Mouse (Mus musculus) kidney, postnatal 0 days (tissue): ENCODE data around the gene Tcf15. TPM values are rescaled to one million over a fixed set of nuclear protein-coding genes. Genes with fewer than 3 reads are reported as not detected.

Experiments used
- ATAC-seq: fragments of 200-750 bp; cut with Nextera tagmentation; replicated peaks from 2 replicates; pipeline ENCODE4 v1.8.0; 2017; ENCODE audit warnings: low read depth, moderate number of reproducible peaks, moderate TSS enrichment, moderate library complexity; ENCODE audit not compliant: low FRiP score
- DNase-seq: peaks from one replicate; pipeline ENCODE4 v3.0.0-alpha.2; 2016; ENCODE audit warnings: low spot score
- H3K27ac ChIP-seq: fragments of 300-500 bp; sonication (generic); 2 replicates; pipeline ENCODE4 v1.5.1; 2014; ENCODE audit warnings: mild to moderate bottlenecking
- H3K27me3 ChIP-seq: fragments of 300-500 bp; sonication (generic); 2 replicates; pipeline ENCODE4 v1.6.1; 2014; ENCODE audit warnings: low read length, mixed read lengths; ENCODE audit not compliant: insufficient read depth
- H3K36me3 ChIP-seq: fragments of 300-500 bp; sonication (generic); 2 replicates; pipeline ENCODE4 v1.6.1; 2014; ENCODE audit warnings: low read length, mixed read lengths; ENCODE audit not compliant: insufficient read depth
- H3K4me1 ChIP-seq: fragments of 300-500 bp; sonication (generic); replicated peaks from 2 replicates; pipeline ENCODE4 v1.6.1; 2014; ENCODE audit warnings: antibody characterized with exemption, low read length, mixed read lengths; ENCODE audit not compliant: insufficient read depth
- H3K4me2 ChIP-seq: fragments of 300-500 bp; sonication (generic); 2 replicates; pipeline ENCODE4 v1.6.1; 2014; ENCODE audit warnings: mild to moderate bottlenecking, low read length, moderate library complexity, mixed read lengths
- H3K4me3 ChIP-seq: fragments of 300-500 bp; sonication (generic); replicated peaks from 2 replicates; pipeline ENCODE4 v1.5.1; 2014; ENCODE audit warnings: low read depth, low read length
- H3K9ac ChIP-seq: fragments of 300-500 bp; sonication (generic); 2 replicates; pipeline ENCODE4 v1.6.1; 2014; ENCODE audit warnings: low read depth, low read length
- H3K9me3 ChIP-seq: fragments of 300-500 bp; sonication (generic); replicated peaks from 2 replicates; pipeline ENCODE4 v1.6.1; 2016; ENCODE audit warnings: low read length, inconsistent platforms, mixed read lengths
- CTCF ChIP-seq: IDR thresholded peaks from 2 replicates; pipeline ENCODE4 v1.5.1; 2016; ENCODE audit warnings: antibody characterized with exemption, low read depth, mild to moderate bottlenecking, moderate library complexity
- WGBS: fragments of 180-500 bp; shearing (Covaris S2); extraction: QIAGEN DNeasy Blood & Tissue Kit; methylation state at CpG from one replicate; pipeline ENCODE4 v1.1.7; 2014; 5-methylcytosine and 5-hydroxymethylcytosine counted together
- polyA plus RNA-seq: library from polyadenylated mRNA; unstranded; fragments of >200 nt; fragmentation: Nextera tagmentation; extraction: Ambion mirVana; gene quantifications from 2 replicates; pipeline ENCODE4 v1.2.1, GENCODE M21; 2015

The Tcf15 gene
- polyA plus RNA-seq = 12.2 and 15.5 TPM in 2 replicates

GRCm38 (mm10) chr2:152143279-152144157 lies at the start of gene Tcf15:
TSS of gene Tcf15 (plus strand) at chr2:152143561.
- no peak for TF ChIP-seq CTCF
- ATAC-seq (peak; percentile 57), DNase-seq (peak; percentile 76)
- Histone ChIP-seq H3K27me3 (peaks cover 18% of the 10 kb centered on the region; the same call in 1 of the 2 replicates), H3K4me3 (peak within 1 kb of the TSS; percentile 40), H3K36me3 (no peaks in the 10 kb centered on the region), H3K9ac (peak within 1 kb of the TSS; percentile 36; the same call in 1 of the 2 replicates), H3K9me3 (no peaks in the 10 kb centered on the region), H3K4me2 (peak within 1 kb of the TSS; percentile 81), H3K4me1 (peaks cover 25% of the 10 kb centered on the region; the same call in 1 of the 2 replicates), H3K27ac (0 out of 2 replicates have a peak within 1 kb of the TSS, but pooled peaks have one; percentile 27)
- WGBS = under 1% methylated on average over 105 of the region's 118 CpGs

DNA sequence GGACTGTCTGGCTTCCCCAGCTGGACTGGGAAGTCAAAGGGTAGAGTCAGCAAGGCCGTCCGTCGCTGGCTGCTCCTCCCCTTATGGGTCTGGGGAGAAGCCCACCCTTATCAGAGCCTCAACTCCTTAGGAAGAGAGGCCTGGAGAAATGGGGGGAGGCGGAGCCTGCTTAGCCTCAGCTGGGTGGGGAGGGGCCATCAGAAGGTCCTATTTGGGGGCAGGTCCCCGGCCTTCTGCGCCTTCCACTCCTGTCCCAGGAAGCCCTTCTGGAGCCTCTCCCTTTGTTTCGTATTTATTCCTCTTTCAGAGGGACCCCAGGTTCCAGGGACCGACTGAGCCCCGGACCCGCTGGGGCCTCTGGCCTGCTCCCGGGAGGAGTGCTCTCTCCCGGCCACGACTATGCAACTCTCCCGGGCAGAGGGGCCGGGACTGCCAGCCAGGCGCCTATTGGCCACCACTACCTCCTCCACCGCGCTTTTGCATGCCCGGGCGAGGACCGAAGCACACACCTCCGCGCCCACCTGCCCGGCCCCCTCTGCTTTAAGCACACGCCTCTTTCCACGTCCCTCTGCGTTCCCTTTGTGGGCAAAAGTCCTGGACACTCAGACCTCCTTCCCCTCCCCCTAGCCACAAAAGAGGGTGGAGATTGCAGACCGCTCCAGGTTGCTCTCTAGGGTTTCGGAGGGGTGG lies 48.4 kb upstream of the Tcf15 start:
- DNase-seq = no peak
- Histone ChIP-seq H3K4me2 (peak overlapping the region; percentile 36), H3K9ac (no peak overlapping the region), H3K4me1 (peaks cover 8% of the 10 kb centered on the region; the same call in 1 of the 2 replicates), H3K36me3 (no peaks in the 10 kb centered on the region), H3K27me3 (peaks cover 49% of the 10 kb centered on the region), H3K4me3 (no peak overlapping the region; the same call in 1 of the 2 replicates), H3K27ac (no peak overlapping the region), H3K9me3 (no peaks in the 10 kb centered on the region)
- WGBS = 8% methylated on average over 29 of the region's 29 CpGs
- peak; percentile 37; the same call in 1 of the 2 replicates for ATAC-seq
- no peak for TF ChIP-seq CTCF

GRCm38 (mm10) chr2:152096922-152097321 lies 46.4 kb upstream of the Tcf15 start:
- Histone ChIP-seq H3K27ac (no peak overlapping the region), H3K36me3 (no peaks in the 10 kb centered on the region), H3K9me3 (no peaks in the 10 kb centered on the region), H3K27me3 (peaks cover 34% of the 10 kb centered on the region), H3K9ac (no peak overlapping the region), H3K4me1 (peaks cover 8% of the 10 kb centered on the region; the same call in 1 of the 2 replicates), H3K4me3 (no peak overlapping the region), H3K4me2 (no peak overlapping the region)
- WGBS = 80% methylated on average over 2 of the region's 2 CpGs
- DNase-seq = no peak
- no peak for TF ChIP-seq CTCF
- ATAC-seq = no peak

DNA sequence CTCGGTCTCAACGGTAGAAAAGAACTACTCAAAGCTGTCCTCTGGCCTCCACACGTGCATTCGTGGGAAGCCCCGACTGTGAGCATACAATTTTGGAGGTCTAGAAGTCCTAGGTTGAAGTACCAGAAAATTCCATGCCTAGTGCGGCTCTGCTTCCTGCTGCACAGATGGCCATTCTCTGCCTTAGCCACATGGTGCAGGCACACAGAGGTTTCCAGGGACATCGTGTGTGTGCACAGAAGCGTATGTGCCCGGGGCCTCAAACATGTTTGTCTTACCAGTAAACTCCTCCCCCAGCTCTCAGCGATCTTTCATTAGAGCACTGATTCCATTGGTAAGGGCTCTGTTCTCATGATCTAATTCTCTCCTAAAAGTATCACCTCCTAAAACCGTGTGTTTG lies 45.4 kb upstream of the Tcf15 start:
- DNase-seq (no peak), ATAC-seq (no peak)
- Histone ChIP-seq H3K4me1 (peaks cover 8% of the 10 kb centered on the region; the same call in 1 of the 2 replicates), H3K27ac (no peak overlapping the region), H3K4me2 (no peak overlapping the region), H3K4me3 (no peak overlapping the region), H3K9ac (no peak overlapping the region), H3K9me3 (no peaks in the 10 kb centered on the region), H3K27me3 (peaks cover 24% of the 10 kb centered on the region), H3K36me3 (no peaks in the 10 kb centered on the region)
- WGBS = 68% methylated on average over 11 of the region's 11 CpGs
- TF ChIP-seq CTCF = no peak

GRCm38 (mm10) chr2:152099538-152099937 lies 43.8 kb upstream of the Tcf15 start:
- Histone ChIP-seq H3K4me2 (no peak overlapping the region), H3K27me3 (peaks cover 10% of the 10 kb centered on the region), H3K4me3 (no peak overlapping the region), H3K9ac (no peak overlapping the region), H3K4me1 (peaks cover 8% of the 10 kb centered on the region; the same call in 1 of the 2 replicates), H3K27ac (no peak overlapping the region), H3K36me3 (no peaks in the 10 kb centered on the region), H3K9me3 (no peaks in the 10 kb centered on the region)
- no peak for DNase-seq
- WGBS = 29% methylated on average over 3 of the region's 3 CpGs
- ATAC-seq = peak; percentile 66
- no peak for TF ChIP-seq CTCF

DNA sequence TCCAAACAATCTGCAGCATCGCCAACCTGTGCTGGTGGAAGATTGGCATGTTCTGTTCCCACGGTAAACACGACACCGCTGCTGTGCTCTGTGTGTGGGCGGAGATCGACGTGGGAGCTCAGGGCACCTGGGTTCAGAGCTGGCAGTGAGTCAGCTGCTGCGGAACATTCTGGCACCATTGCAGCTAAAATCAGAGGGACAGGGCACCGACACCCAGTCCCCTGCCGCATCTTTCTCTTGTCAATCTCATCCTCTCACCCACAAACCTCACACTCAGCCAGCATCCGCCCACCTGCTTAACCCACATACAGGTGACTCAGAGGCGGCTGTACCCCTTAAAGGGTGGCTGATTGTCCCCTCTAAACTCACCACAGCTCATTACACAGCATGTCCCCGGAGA lies 41.6 kb upstream of the Tcf15 start:
- H3K9ac ChIP-seq = no peak overlapping the region
- H3K27ac ChIP-seq = no peak overlapping the region
- no peaks in the 10 kb centered on the region for H3K4me1 ChIP-seq
- no peak for TF ChIP-seq CTCF
- ATAC-seq = no peak
- H3K4me2 ChIP-seq = no peak overlapping the region
- WGBS = 50% methylated on average over 13 of the region's 13 CpGs
- no peak for DNase-seq
- no peak overlapping the region for H3K4me3 ChIP-seq
- H3K9me3 ChIP-seq = no peaks in the 10 kb centered on the region
- no peaks in the 10 kb centered on the region for H3K27me3 ChIP-seq
- H3K36me3 ChIP-seq = no peaks in the 10 kb centered on the region
